Mouse (Mus musculus) embryo, embryonic 9.5 days (tissue): Measurements from ENCODE around the gene Zmynd11.
"Not testable (repeated sequence)": the region's sequence is repeated elsewhere in the genome, so short reads cannot be mapped to it uniquely, and the experiment has no call there.

Experiments used
- DNase-seq: peaks from one replicate; pipeline ENCODE4 v3.0.0-alpha.2; 2017; ENCODE audit errors: extremely low spot score

Zmynd11 gene

GRCm38 (mm10) chr13:9764646-9765536 lies at the start of gene Zmynd11:
TSS of gene Zmynd11 (minus strand) at chr13:9765330.
- DNase-seq: peak; percentile 70

GRCm38 (mm10) chr13:9795889-9796631 lies 30.9 kb upstream of the Zmynd11 start:
- peak; percentile 65 for DNase-seq

GRCm38 (mm10) chr13:9786050-9786449 lies 20.9 kb upstream of the Zmynd11 start:
- DNase-seq: no peak

- DNase-seq: no peak
Observed at GRCm38 (mm10) chr13:9783717-9784116, 18.6 kb upstream of the Zmynd11 start.

- no peak for DNase-seq
Observed at GRCm38 (mm10) chr13:9775901-9776300, 10.8 kb upstream of the Zmynd11 start.

GRCm38 (mm10) chr13:9774077-9774476 lies 8.9 kb upstream of the Zmynd11 start:
- DNase-seq: no peak

GRCm38 (mm10) chr13:9767279-9767678 lies 2.1 kb upstream of the Zmynd11 start:
- DNase-seq: no peak

GRCm38 (mm10) chr13:9766497-9766896 lies 1.4 kb upstream of the Zmynd11 start:
- peak; percentile 41 for DNase-seq

GRCm38 (mm10) chr13:9765537-9765851 lies 364 bp upstream of the Zmynd11 start:
- DNase-seq: peak; percentile 35

GRCm38 (mm10) chr13:9763828-9764645 lies 1.1 kb downstream of the Zmynd11 start:
- peak; percentile 75 for DNase-seq

- no peak for DNase-seq
Observed at GRCm38 (mm10) chr13:9763100-9763827, 1.9 kb downstream of the Zmynd11 start.

GRCm38 (mm10) chr13:9760057-9760456 lies 5.1 kb downstream of the Zmynd11 start:
- no peak for DNase-seq

GRCm38 (mm10) chr13:9757842-9758491 lies 7.2 kb downstream of the Zmynd11 start:
- DNase-seq: no peak

- DNase-seq: no peak
Observed at GRCm38 (mm10) chr13:9753706-9754105, 11.4 kb downstream of the Zmynd11 start.

- no peak for DNase-seq
Observed at GRCm38 (mm10) chr13:9750320-9750719, 14.8 kb downstream of the Zmynd11 start.

GRCm38 (mm10) chr13:9749796-9750195 lies 15.3 kb downstream of the Zmynd11 start:
- DNase-seq: no peak

- DNase-seq: no peak
Observed at GRCm38 (mm10) chr13:9738190-9738589, 26.9 kb downstream of the Zmynd11 start.

GRCm38 (mm10) chr13:9737024-9737423 lies 28.1 kb downstream of the Zmynd11 start:
- DNase-seq: no peak

GRCm38 (mm10) chr13:9732262-9732661 lies 32.9 kb downstream of the Zmynd11 start:
- not testable (repeated sequence) for DNase-seq

- DNase-seq: no peak
Observed at GRCm38 (mm10) chr13:9729073-9729472, 36.1 kb downstream of the Zmynd11 start.

- no peak for DNase-seq
Observed at GRCm38 (mm10) chr13:9715224-9715623, 49.9 kb downstream of the Zmynd11 start.
